Mouse (Mus musculus) neural tube, embryonic 11.5 days (tissue): ENCODE data around the gene Slc12a8. TPM values are rescaled to one million over a fixed set of nuclear protein-coding genes. Genes with fewer than 3 reads are reported as not detected.

ENCODE experiments used
- ATAC-seq: fragments of 200-750 bp; cut with Nextera tagmentation; 2 replicates; pipeline ENCODE4 v1.8.0; 2017; ENCODE audit warnings: moderate number of reproducible peaks, mild to moderate bottlenecking, moderate TSS enrichment, moderate library complexity; ENCODE audit not compliant: insufficient read depth, low FRiP score, low TSS enrichment
- DNase-seq: peaks from one replicate; pipeline ENCODE4 v3.0.0-alpha.2; 2015; ENCODE audit warnings: low spot score
- H3K27ac ChIP-seq: fragments of 300-500 bp; sonication (generic); 2 replicates; pipeline ENCODE4 v1.5.1; 2014; ENCODE audit warnings: low read depth, mild to moderate bottlenecking, low read length
- H3K27me3 ChIP-seq: fragments of 300-500 bp; sonication (generic); 2 replicates; pipeline ENCODE4 v1.6.1; 2014; ENCODE audit warnings: mild to moderate bottlenecking, low read length, mixed read lengths; ENCODE audit not compliant: control insufficient read depth, insufficient read depth
- H3K36me3 ChIP-seq: fragments of 300-500 bp; sonication (generic); 2 replicates; pipeline ENCODE4 v1.6.1; 2014; ENCODE audit warnings: mild to moderate bottlenecking, low read length, moderate library complexity, mixed read lengths; ENCODE audit not compliant: control insufficient read depth, insufficient read depth
- H3K4me1 ChIP-seq: fragments of 300-500 bp; sonication (generic); 2 replicates; pipeline ENCODE4 v1.6.1; 2014; ENCODE audit warnings: low read length, mixed read lengths; ENCODE audit not compliant: control insufficient read depth, insufficient read depth
- H3K4me2 ChIP-seq: fragments of 300-500 bp; sonication (generic); 2 replicates; pipeline ENCODE4 v1.6.1; 2014; ENCODE audit warnings: low read depth, mild to moderate bottlenecking, moderate library complexity
- H3K4me3 ChIP-seq: fragments of 300-500 bp; sonication (generic); 2 replicates; pipeline ENCODE4 v1.5.1; 2014; ENCODE audit warnings: low read depth, low read length
- H3K9ac ChIP-seq: fragments of 300-500 bp; sonication (generic); 2 replicates; pipeline ENCODE4 v1.6.1; 2014; ENCODE audit warnings: mild to moderate bottlenecking, low read length
- H3K9me3 ChIP-seq: fragments of 300-500 bp; sonication (generic); 2 replicates; pipeline ENCODE4 v1.6.1; 2016; ENCODE audit warnings: low read length; ENCODE audit not compliant: control insufficient read depth
- WGBS: fragments of 180-500 bp; shearing (Covaris S2); extraction: QIAGEN DNeasy Blood & Tissue Kit; methylation state at CpG from one replicate; pipeline ENCODE4 v1.1.7; 2014; 5-methylcytosine and 5-hydroxymethylcytosine counted together
- polyA plus RNA-seq: library from polyadenylated mRNA; unstranded; fragments of >200 nt; fragmentation: Nextera tagmentation; extraction: Ambion mirVana; gene quantifications from 2 replicates; pipeline ENCODE4 v1.2.1, GENCODE M21; 2014

The Slc12a8 gene
- polyA plus RNA-seq, 1 experiment from 2014 or later: 0.78 TPM

- ATAC-seq: no peak
- Histone ChIP-seq H3K36me3 (no peaks in the 10 kb centered on the region), H3K27me3 (no peaks in the 10 kb centered on the region), H3K27ac (no peak overlapping the region), H3K4me1 (peaks cover 8% of the 10 kb centered on the region), H3K4me3 (no peak overlapping the region), H3K9me3 (no peaks in the 10 kb centered on the region), H3K4me2 (no peak overlapping the region), H3K9ac (no peak overlapping the region)
- 83% methylated on average over 7 of the region's 7 CpGs for WGBS
- DNase-seq: no peak
Observed at GRCm38 (mm10) chr16:33593467-33593866, 76.3 kb downstream of the Slc12a8 start.

- 42% methylated on average over 7 of the region's 7 CpGs for WGBS
- no peaks in the 10 kb centered on the region for H3K9me3 ChIP-seq
- H3K4me3 ChIP-seq: no peak overlapping the region
- no peaks in the 10 kb centered on the region for H3K27me3 ChIP-seq
- ATAC-seq (peak; percentile 81), DNase-seq (peak; percentile 45)
- H3K4me1 ChIP-seq: peaks cover 8% of the 10 kb centered on the region
- H3K4me2 ChIP-seq: no peak overlapping the region
- no peaks in the 10 kb centered on the region for H3K36me3 ChIP-seq
- H3K9ac ChIP-seq: no peak overlapping the region
- H3K27ac ChIP-seq: peak overlapping the region; percentile 40; the same call in 1 of the 2 replicates
Observed at GRCm38 (mm10) chr16:33594037-33594771, 77.1 kb downstream of the Slc12a8 start.

DNA sequence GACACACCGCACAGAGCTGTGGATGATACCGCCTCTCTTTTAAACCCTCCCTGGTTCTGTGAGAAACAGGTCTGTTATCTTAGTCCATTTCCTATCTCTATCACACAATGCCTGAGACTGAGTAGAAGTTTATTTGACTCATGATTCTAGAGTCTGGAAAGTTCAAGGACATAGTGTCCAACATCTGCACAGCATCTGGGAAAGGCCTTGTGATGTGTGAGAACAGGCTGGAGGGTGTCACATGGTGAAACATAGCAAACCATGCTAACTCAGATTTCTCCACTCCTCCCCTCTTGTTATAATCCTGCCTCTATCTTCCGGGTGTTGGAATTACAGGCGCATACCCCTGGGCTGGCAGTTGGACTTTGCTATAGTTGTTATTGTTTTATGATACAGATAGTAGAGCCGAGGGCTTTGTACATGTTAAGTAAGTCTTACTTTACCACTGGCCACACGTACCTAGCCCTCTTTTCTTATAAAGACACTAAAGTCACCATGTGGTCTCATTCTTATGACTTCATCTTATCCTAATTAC lies 78.2 kb downstream of the Slc12a8 start:
- ATAC-seq: no peak
- Histone ChIP-seq H3K27me3 (no peaks in the 10 kb centered on the region), H3K4me1 (peaks cover 8% of the 10 kb centered on the region), H3K4me3 (no peak overlapping the region), H3K9me3 (no peaks in the 10 kb centered on the region), H3K27ac (no peak overlapping the region; the same call in 1 of the 2 replicates), H3K9ac (no peak overlapping the region), H3K36me3 (no peaks in the 10 kb centered on the region), H3K4me2 (no peak overlapping the region)
- DNase-seq: no peak
- WGBS: 88% methylated on average over 6 of the region's 6 CpGs

DNA sequence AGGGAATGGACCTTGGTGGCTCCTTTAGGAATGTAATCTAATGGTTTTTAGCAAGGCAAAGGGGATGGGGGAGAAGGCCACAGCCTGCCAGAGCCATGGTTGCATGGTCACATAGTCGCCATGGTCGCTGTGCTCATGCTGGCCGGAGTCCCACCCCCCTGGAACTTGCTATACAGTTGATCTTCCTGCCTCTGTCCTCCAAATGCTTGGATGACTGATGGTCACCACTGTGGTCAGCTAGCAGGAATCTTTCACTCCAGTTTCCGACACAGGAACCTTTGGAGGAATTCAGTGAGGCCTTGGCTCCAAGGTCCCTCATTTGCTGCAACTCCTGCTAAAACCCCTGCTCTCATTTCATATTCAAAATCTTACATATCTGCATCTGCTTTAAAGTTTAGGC lies 79.1 kb downstream of the Slc12a8 start:
- H3K4me3 ChIP-seq: no peak overlapping the region
- no peaks in the 10 kb centered on the region for H3K36me3 ChIP-seq
- WGBS: 93% methylated on average over 4 of the region's 4 CpGs
- H3K9me3 ChIP-seq: no peaks in the 10 kb centered on the region
- no peak overlapping the region for H3K9ac ChIP-seq
- no peak overlapping the region for H3K4me2 ChIP-seq
- ATAC-seq (no peak), DNase-seq (no peak)
- H3K27me3 ChIP-seq: no peaks in the 10 kb centered on the region
- peaks cover 8% of the 10 kb centered on the region for H3K4me1 ChIP-seq
- H3K27ac ChIP-seq: no peak overlapping the region

GRCm38 (mm10) chr16:33600216-33600615 lies 83.1 kb downstream of the Slc12a8 start:
- DNase-seq: no peak
- no peak overlapping the region for H3K9ac ChIP-seq
- ATAC-seq: no peak
- no peak overlapping the region for H3K27ac ChIP-seq
- no peaks in the 10 kb centered on the region for H3K9me3 ChIP-seq
- no peak overlapping the region for H3K4me3 ChIP-seq
- 30% methylated on average over 5 of the region's 5 CpGs for WGBS
- H3K4me1 ChIP-seq: no peaks in the 10 kb centered on the region
- no peaks in the 10 kb centered on the region for H3K27me3 ChIP-seq
- H3K4me2 ChIP-seq: no peak overlapping the region
- H3K36me3 ChIP-seq: no peaks in the 10 kb centered on the region

- H3K4me1 ChIP-seq: no peaks in the 10 kb centered on the region
- no peaks in the 10 kb centered on the region for H3K9me3 ChIP-seq
- no peak overlapping the region for H3K9ac ChIP-seq
- no peak overlapping the region for H3K4me2 ChIP-seq
- H3K27me3 ChIP-seq: no peaks in the 10 kb centered on the region
- H3K4me3 ChIP-seq: no peak overlapping the region
- WGBS: 96% methylated on average over 8 of the region's 8 CpGs
- no peak overlapping the region for H3K27ac ChIP-seq
- no peaks in the 10 kb centered on the region for H3K36me3 ChIP-seq
- no peak for ATAC-seq
- no peak for DNase-seq
Observed at GRCm38 (mm10) chr16:33601299-33601698, 84.2 kb downstream of the Slc12a8 start.

GRCm38 (mm10) chr16:33605647-33606596 lies 88.8 kb downstream of the Slc12a8 start:
- H3K27me3 ChIP-seq: no peaks in the 10 kb centered on the region
- no peaks in the 10 kb centered on the region for H3K9me3 ChIP-seq
- H3K27ac ChIP-seq: peak overlapping the region; percentile 49
- peak; percentile 91 for ATAC-seq
- peak; percentile 79 for DNase-seq
- H3K4me2 ChIP-seq: no peak overlapping the region
- H3K4me1 ChIP-seq: no peaks in the 10 kb centered on the region; the same call in 1 of the 2 replicates
- no peaks in the 10 kb centered on the region for H3K36me3 ChIP-seq
- no peak overlapping the region for H3K4me3 ChIP-seq
- 27% methylated on average over 9 of the region's 9 CpGs for WGBS
- no peak overlapping the region for H3K9ac ChIP-seq

GRCm38 (mm10) chr16:33606691-33607532 lies 89.8 kb downstream of the Slc12a8 start:
- H3K36me3 ChIP-seq: no peaks in the 10 kb centered on the region
- H3K4me2 ChIP-seq: no peak overlapping the region
- 55% methylated on average over 8 of the region's 8 CpGs for WGBS
- peak; percentile 34 for DNase-seq
- H3K9me3 ChIP-seq: no peaks in the 10 kb centered on the region
- no peak overlapping the region for H3K9ac ChIP-seq
- H3K27ac ChIP-seq: peak overlapping the region; percentile 78
- no peaks in the 10 kb centered on the region; the same call in 1 of the 2 replicates for H3K4me1 ChIP-seq
- ATAC-seq: peak; percentile 15; the same call in 1 of the 2 replicates
- H3K27me3 ChIP-seq: no peaks in the 10 kb centered on the region
- no peak overlapping the region for H3K4me3 ChIP-seq
